Mouse (Mus musculus): ENCODE results near the gene Ints4.

DNA sequence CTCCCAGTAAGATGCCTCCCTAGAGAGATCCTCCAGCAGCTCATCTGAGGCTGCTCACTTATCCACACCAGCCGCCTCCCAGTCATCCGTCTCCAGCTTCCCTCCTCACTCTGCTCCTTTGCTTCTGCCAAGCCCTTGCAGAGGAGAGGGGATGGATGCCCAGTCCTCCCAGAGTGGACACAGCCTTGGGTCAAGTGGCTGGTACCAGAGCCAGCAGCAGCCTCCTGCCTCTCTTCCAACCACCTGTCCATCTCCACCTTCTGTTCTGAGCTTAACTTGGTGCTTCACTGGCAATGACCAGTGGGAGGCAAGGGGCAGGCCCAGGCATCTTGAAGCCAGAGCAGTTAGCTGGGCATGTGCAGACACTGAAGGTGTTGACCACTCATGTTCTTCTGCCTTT lies 65.7 kb downstream of the Ints4 start:
- no peak for TF ChIP-seq POLR2A (IDR thresholded peaks at IDR 0.05; ENCODE audit: borderline replicate concordance, extremely low read depth, insufficient read depth, insufficient read length, poor library complexity, severe bottlenecking)
- no peak for TF ChIP-seq CTCF (IDR thresholded peaks at IDR 0.05; ENCODE audit: borderline replicate concordance, extremely low read depth, insufficient read depth, insufficient read length)

Data from brain, embryonic 14.5 days (tissue).